Mouse (Mus musculus) testis, adult 10 weeks (tissue): ENCODE measurements around the gene Lsm12. TPM values are rescaled to one million over a fixed set of nuclear protein-coding genes. Genes with fewer than 3 reads are reported as not detected.

Experiments
- polyA plus RNA-seq: library from polyadenylated mRNA; stranded (reverse); fragments of 350-450 nt; fragmentation: Illumina TruSeq; extraction: RNeasy Lipid Tissue Mini Kit (QIAGEN cat#74804); gene quantifications from one replicate; pipeline ENCODE4 v1.2.3, GENCODE M21; 2014; ENCODE audit warnings: low read depth, low replicate concordance

Lsm12 gene
- 75.9 TPM for polyA plus RNA-seq

DNA sequence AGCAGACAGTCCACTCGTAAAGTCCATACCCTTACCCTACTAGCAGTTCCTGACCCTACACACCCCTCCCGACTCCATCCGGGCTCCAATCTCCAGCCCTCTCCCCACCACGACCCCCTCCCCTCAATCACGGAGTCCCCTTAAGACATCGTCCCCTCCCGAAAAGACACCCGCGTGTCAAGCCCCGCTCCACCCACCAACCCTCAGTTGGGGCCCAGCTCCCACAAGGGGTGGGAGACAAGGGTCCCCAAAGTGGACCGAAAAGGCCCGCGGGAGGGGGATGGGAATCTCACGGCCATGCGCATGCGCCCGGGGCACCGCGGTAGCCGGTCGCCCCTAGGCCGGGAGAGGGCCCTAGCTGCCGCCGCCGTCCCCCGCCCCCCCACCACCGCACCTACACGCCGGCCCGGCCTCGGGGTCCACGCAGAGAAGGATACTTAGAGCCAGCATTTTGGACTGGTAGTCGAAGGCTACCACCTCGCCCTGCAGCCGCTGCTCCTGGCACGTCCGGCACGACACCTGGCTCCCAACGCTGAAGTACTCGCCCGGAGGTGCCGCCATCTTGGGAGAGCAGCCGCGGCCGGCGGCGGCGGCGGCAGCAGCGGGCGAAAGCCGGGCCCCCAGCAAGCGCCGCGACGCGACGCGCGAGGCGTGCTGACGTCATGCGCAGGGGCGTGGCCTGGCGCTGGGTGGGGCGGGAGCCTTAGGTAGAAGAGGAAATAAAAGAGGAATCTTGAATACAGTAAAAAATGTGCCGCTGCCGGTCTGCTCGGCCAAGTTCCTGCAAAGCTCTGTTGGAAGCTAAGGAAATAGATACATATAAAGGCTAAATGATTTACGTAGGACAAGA, at the start of gene Lsm12:
TSS of gene Lsm12 (minus strand) at position 651 of the 850 bp plus-strand sequence.

DNA sequence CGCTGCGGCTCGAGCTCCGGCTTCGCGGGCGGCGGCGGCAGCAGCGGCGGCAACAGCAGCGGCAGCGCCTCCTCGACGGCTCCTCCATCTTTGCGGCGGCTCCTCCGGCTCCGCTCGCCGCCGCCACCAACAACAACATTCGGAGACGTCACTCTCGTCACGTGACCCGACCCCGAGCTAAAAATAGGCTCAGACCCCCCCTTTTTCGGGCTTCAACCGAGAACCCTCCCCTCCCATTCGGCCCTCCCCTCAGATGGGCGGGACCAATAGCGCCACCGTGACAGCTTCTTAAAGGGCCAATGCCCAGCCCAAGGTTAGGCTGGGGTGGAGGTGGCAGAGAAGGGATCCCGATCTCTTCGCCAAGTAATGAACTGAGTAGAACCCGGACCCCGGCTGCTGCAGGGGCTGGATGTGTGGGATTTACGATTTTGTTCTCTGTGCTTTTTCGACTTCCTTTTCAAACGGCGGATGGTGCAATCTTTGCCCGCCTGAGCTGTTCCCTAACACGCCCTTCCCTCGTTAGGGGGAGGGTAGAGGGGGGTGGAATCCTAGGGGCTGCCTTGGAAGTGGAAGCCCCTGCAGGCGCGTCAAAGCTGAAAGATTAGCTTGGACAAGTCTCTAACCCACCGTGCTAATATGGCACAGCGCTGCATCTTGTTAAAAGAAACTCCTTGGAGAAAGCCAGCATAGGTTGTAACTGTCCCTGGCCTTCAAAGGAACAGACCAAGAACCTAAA, 45.1 kb upstream of the Lsm12 start, which contains the start of gene Hdac5:
TSS of gene Hdac5 (minus strand) at position 161 of the 736 bp plus-strand sequence.

GRCm38 (mm10) chr11:102189461-102190436, 4.7 kb upstream of the Lsm12 start, which contains the start of gene G6pc3:
Gene G6pc3, plus strand, starts transcription at chr11:102189620.

GRCm38 (mm10) chr11:102156039-102156785, 28.9 kb downstream of the Lsm12 start, which contains the start of gene Tmem101:
Gene Tmem101, minus strand, starts transcription at chr11:102156404.

DNA sequence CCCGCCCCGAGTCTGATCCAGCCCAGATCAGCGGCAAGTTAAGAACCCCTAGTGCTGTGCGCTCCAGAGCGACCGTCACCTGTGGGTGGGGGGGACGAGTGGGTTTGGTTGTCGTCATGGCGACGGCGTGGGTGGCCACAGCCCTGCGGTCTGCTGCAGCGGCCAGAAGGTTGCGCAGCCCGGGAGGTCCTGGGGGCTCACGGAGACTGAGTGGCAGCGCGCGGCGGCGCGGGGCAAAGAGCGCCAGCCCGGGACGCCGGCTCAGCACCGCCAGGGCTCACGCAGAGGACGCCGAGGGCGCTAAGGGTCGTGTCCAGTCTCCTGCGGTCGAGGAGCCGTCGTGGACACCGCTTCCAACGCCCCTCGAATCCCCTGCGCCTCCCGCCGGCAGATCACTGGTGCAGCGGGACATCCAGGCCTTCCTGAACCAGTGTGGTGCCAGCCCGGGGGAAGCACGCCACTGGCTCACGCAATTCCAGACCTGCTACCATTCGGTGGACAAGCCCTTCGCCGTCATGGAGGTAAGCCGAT, 39.6 kb downstream of the Lsm12 start, which contains the start of gene Nags:
TSS of gene Nags (plus strand) at position 43 of the 531 bp plus-strand sequence.

Other genes starting within 250 kb of the Lsm12 start
- 0.76 TPM for gene Sost, start 218.3 kb downstream of the Lsm12 start, polyA plus RNA-seq
- 510 TPM for gene Cfap97d1, start 201.0 kb downstream of the Lsm12 start, polyA plus RNA-seq
- gene Dusp3, start 198.3 kb downstream of the Lsm12 start, polyA plus RNA-seq, result 10.6 TPM
- gene Mpp3, start 156.8 kb downstream of the Lsm12 start, polyA plus RNA-seq, result 2.2 TPM
- gene Cd300lg, start 143.8 kb downstream of the Lsm12 start, polyA plus RNA-seq, result 0.28 TPM
- 0.10 TPM for gene Mpp2, start 96.8 kb downstream of the Lsm12 start, polyA plus RNA-seq
- not detected for gene Ppy, start 84.0 kb downstream of the Lsm12 start, polyA plus RNA-seq
- gene Pyy, start 77.5 kb downstream of the Lsm12 start, polyA plus RNA-seq, result not detected
- not detected for gene Nags, start 39.8 kb downstream of the Lsm12 start, polyA plus RNA-seq
- 1.8 TPM for gene Tmem101, start 28.9 kb downstream of the Lsm12 start, polyA plus RNA-seq
- gene G6pc3, start 4.3 kb upstream of the Lsm12 start, polyA plus RNA-seq, result 7.8 TPM
- 0.43 TPM for gene Hdac5, start 44.9 kb upstream of the Lsm12 start, polyA plus RNA-seq
- 2.6 TPM for gene BC030867, start 63.6 kb upstream of the Lsm12 start, polyA plus RNA-seq
- gene Asb16, start 83.4 kb upstream of the Lsm12 start, polyA plus RNA-seq, result 0.07 TPM
- gene Tmub2, start 99.6 kb upstream of the Lsm12 start, polyA plus RNA-seq, result 6.2 TPM
- gene Atxn7l3, start 111.3 kb upstream of the Lsm12 start, polyA plus RNA-seq, result 3.8 TPM
- 10.9 TPM for gene Ubtf, start 134.4 kb upstream of the Lsm12 start, polyA plus RNA-seq
- 0.04 TPM for gene Slc4a1, start 180.9 kb upstream of the Lsm12 start, polyA plus RNA-seq
- 0.38 TPM for gene Rundc3a, start 208.1 kb upstream of the Lsm12 start, polyA plus RNA-seq
- gene Slc25a39, start 222.7 kb upstream of the Lsm12 start, polyA plus RNA-seq, result 62.6 TPM
- 1.5 TPM for gene Grn, start 245.0 kb upstream of the Lsm12 start, polyA plus RNA-seq